Mouse (Mus musculus) MEL (cell line): ENCODE measurements around the gene Lct. TPM values are rescaled to one million over a fixed set of nuclear protein-coding genes. Genes with fewer than 3 reads are reported as not detected.

Source experiments
- BHLHE40 ChIP-seq: IDR thresholded peaks from 2 replicates; pipeline ENCODE4 v1.6.1; 2012; ENCODE audit warnings: low read depth, mild to moderate bottlenecking, inconsistent platforms, low read length, improper control_type of control experiment, borderline replicate concordance
- CHD1 ChIP-seq: IDR thresholded peaks from 2 replicates; pipeline ENCODE4 v1.6.1; 2012; ENCODE audit warnings: low read depth, mild to moderate bottlenecking, inconsistent platforms, low read length, improper control_type of control experiment
- CHD2 ChIP-seq: IDR thresholded peaks from 2 replicates; pipeline ENCODE4 v1.6.1; 2011; ENCODE audit warnings: low read length, improper control_type of control experiment
- E2F4 ChIP-seq: IDR thresholded peaks from 2 replicates; pipeline ENCODE4 v1.6.1; 2011; ENCODE audit warnings: low read depth, low read length, improper control_type of control experiment, borderline replicate concordance
- ELF1 ChIP-seq: IDR thresholded peaks from 2 replicates; pipeline ENCODE4 v1.6.1; 2014; ENCODE audit warnings: low read depth, mild to moderate bottlenecking, inconsistent platforms, low read length, improper control_type of control experiment, moderate library complexity
- ETS1 ChIP-seq: IDR thresholded peaks from 2 replicates; pipeline ENCODE4 v1.6.1; 2012; ENCODE audit warnings: low read depth, mild to moderate bottlenecking, inconsistent platforms, low read length, improper control_type of control experiment, moderate library complexity
- GABPA ChIP-seq: IDR thresholded peaks from 2 replicates; pipeline ENCODE4 v1.6.1; 2012; ENCODE audit warnings: low read depth, mild to moderate bottlenecking, inconsistent platforms, low read length, improper control_type of control experiment, moderate library complexity
- HCFC1 ChIP-seq: IDR thresholded peaks from 2 replicates; pipeline ENCODE4 v1.6.1; 2012; ENCODE audit warnings: low read depth, mild to moderate bottlenecking, inconsistent platforms, low read length, improper control_type of control experiment, moderate library complexity
- MAX ChIP-seq: IDR thresholded peaks from 2 replicates; pipeline ENCODE4 v1.6.1; 2011; ENCODE audit warnings: low read length, improper control_type of control experiment
- MEF2A ChIP-seq: IDR thresholded peaks from 2 replicates; pipeline ENCODE4 v1.6.1; 2014; ENCODE audit warnings: low read depth, mild to moderate bottlenecking, inconsistent platforms, low read length, improper control_type of control experiment; ENCODE audit not compliant: poor library complexity, insufficient replicate concordance, severe bottlenecking; ENCODE audit errors: extremely low read depth
- MXI1 ChIP-seq: IDR thresholded peaks from 2 replicates; pipeline ENCODE4 v1.6.1; 2011; ENCODE audit warnings: mild to moderate bottlenecking, low read depth, low read length, improper control_type of control experiment
- MYB ChIP-seq: IDR thresholded peaks from 2 replicates; pipeline ENCODE4 v1.6.1; 2011; ENCODE audit warnings: mild to moderate bottlenecking, low read depth, low read length, improper control_type of control experiment
- MYC ChIP-seq: IDR thresholded peaks from 2 replicates; pipeline ENCODE4 v1.6.1; 2011; ENCODE audit warnings: low read depth, mild to moderate bottlenecking, low read length, improper control_type of control experiment, moderate library complexity
- NELFE ChIP-seq: IDR thresholded peaks from 2 replicates; pipeline ENCODE4 v1.6.1; 2011; ENCODE audit warnings: low read depth, low read length, improper control_type of control experiment
- NRF1 ChIP-seq: IDR thresholded peaks from 2 replicates; pipeline ENCODE4 v1.6.1; 2014; ENCODE audit warnings: low read depth, mild to moderate bottlenecking, inconsistent platforms, low read length, improper control_type of control experiment, moderate library complexity; ENCODE audit not compliant: poor library complexity, insufficient read depth, severe bottlenecking
- POLR2A ChIP-seq, 2 experiments: IDR thresholded peaks; 2 replicates each; pipeline ENCODE4 v1.6.1; 2011 to 2012; ENCODE audit warnings: low read length in 2 of 2, mild to moderate bottlenecking in 2 of 2, control low read depth in 1 of 2, improper control_type of control experiment in 1 of 2, low read depth in 1 of 2, moderate library complexity in 1 of 2; ENCODE audit not compliant: control insufficient read depth in 1 of 2, insufficient read depth in 1 of 2, poor library complexity in 1 of 2
- POLR2AphosphoS2 ChIP-seq: IDR thresholded peaks from 2 replicates; pipeline ENCODE4 v1.6.1; 2011; ENCODE audit warnings: low read length, improper control_type of control experiment
- RAD21 ChIP-seq: IDR thresholded peaks from 2 replicates; pipeline ENCODE4 v1.6.1; 2011; ENCODE audit warnings: mild to moderate bottlenecking, low read depth, low read length, improper control_type of control experiment
- RCOR1 ChIP-seq: IDR thresholded peaks from 2 replicates; pipeline ENCODE4 v1.6.1; 2012; ENCODE audit warnings: low read depth, mild to moderate bottlenecking, inconsistent platforms, low read length, improper control_type of control experiment
- TAL1 ChIP-seq: IDR thresholded peaks from 2 replicates; pipeline ENCODE4 v1.6.1; 2012; ENCODE audit warnings: mild to moderate bottlenecking, inconsistent platforms, low read length, moderate library complexity, mixed read lengths
- UBTF ChIP-seq: IDR thresholded peaks from 2 replicates; pipeline ENCODE4 v1.6.1; 2012; ENCODE audit warnings: low read depth, mild to moderate bottlenecking, inconsistent platforms, low read length, improper control_type of control experiment, moderate library complexity, borderline replicate concordance; ENCODE audit not compliant: insufficient read depth
- USF2 ChIP-seq, 2 experiments: IDR thresholded peaks; 2 replicates each; pipeline ENCODE4 v1.6.1; 2011 to 2012; ENCODE audit warnings: improper control_type of control experiment in 2 of 2, low read length in 2 of 2, borderline replicate concordance in 1 of 2, inconsistent platforms in 1 of 2, low read depth in 1 of 2, mild to moderate bottlenecking in 1 of 2; ENCODE audit not compliant: insufficient read depth in 1 of 2
- ZC3H11A ChIP-seq: IDR thresholded peaks from 2 replicates; pipeline ENCODE4 v1.6.1; 2012; ENCODE audit warnings: low read depth, mild to moderate bottlenecking, inconsistent platforms, low read length, improper control_type of control experiment
- ZMIZ1 ChIP-seq: IDR thresholded peaks from 2 replicates; pipeline ENCODE4 v1.6.1; 2012; ENCODE audit warnings: low read depth, mild to moderate bottlenecking, inconsistent platforms, low read length, improper control_type of control experiment, moderate library complexity
- ZNF384 ChIP-seq: IDR thresholded peaks from 2 replicates; pipeline ENCODE4 v1.6.1; 2012; ENCODE audit warnings: low read depth, mild to moderate bottlenecking, inconsistent platforms, low read length, improper control_type of control experiment
- polyA plus RNA-seq, 2 experiments: library from polyadenylated mRNA; stranded (reverse) in 1 of 2; unstranded in 1 of 2; fragments of >175 nt in 1 of 2; fragments of >200 nt in 1 of 2; gene quantifications; 2 replicates each; pipeline versions ENCODE4 v1.2.1 to v1.2.4; 2012; ENCODE audit warnings: low replicate concordance in 2 of 2, low read depth in 1 of 2; ENCODE audit not compliant: insufficient read length in 2 of 2, insufficient read depth in 1 of 2, missing spikeins in 1 of 2
- total RNA-seq: library from RNA; depleted of rRNA; stranded (reverse); fragments of 300-350 nt; gene quantifications from 2 replicates; pipeline ENCODE4 v1.2.3, GENCODE M21; 2012

Gene Lct
- total and polyA plus RNA-seq, 3 experiments, result under 0.01 to 0.06 TPM; not detected in 1

DNA sequence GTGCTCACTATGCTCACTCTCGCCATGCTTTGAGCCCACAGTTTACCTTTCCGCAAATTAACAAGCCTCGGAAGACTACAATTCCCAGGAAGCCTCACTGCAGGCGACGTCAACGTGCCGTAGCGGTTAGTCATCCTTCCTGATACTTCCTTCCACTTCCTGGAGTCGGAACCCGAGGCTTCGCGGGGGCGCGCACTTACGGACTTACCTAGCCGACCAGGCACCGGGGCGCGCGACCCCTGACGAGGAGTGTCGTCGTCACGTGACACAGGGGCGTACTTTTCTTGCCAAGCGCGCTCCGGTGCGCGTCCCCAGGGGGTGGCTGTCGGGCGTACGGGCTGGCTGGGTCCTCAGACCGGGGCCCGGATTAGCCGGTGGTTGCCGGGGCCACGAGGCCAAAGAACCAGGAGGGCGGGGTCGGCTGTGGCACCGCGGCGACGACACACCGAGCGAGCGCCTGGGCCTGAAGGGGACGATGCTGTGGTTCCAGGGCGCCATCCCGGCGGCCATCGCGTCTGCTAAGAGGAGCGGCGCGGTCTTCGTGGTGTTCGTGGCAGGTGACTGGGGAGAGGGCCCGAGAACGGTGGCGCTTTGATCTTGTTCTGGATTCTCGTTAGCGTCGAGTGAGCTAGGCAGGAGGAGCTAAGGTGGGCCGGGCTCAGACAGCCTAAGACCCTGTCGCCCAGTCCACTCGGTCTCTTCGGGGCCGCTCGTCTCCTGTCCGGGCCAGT is 84.0 kb downstream of the Lct start (continued):
- 0 out of 2 replicates have a peak, but pooled peaks have one; percentile 15 for TF ChIP-seq NRF1
- peak; percentile 93 for TF ChIP-seq MXI1
- TF ChIP-seq E2F4, result no peak
- TF ChIP-seq RAD21, result no peak
- TF ChIP-seq ETS1, result peak; percentile 82
- TF ChIP-seq ZMIZ1, result peak; percentile 69
- TF ChIP-seq POLR2A (IDR thresholded peaks at IDR 0.05; ENCODE audit: control insufficient read depth in 1 of 2, insufficient read depth in 1 of 2, low read depth in 1 of 2, low read length in 2 of 2, poor library complexity in 1 of 2), result peak; percentile 73 to 76; a peak in 3 of 4 replicates
- TF ChIP-seq CHD1, result no peak
- TF ChIP-seq UBTF, result no peak
- peak; percentile 73; the same call in 1 of the 2 replicates for TF ChIP-seq MYB
- TF ChIP-seq GABPA, result no peak
- no peak for TF ChIP-seq RCOR1
- TF ChIP-seq BHLHE40, result peak; percentile 81; the same call in 1 of the 2 replicates
- peak; percentile 70 for TF ChIP-seq NELFE
- TF ChIP-seq ZNF384, result no peak
- TF ChIP-seq CHD2, result no peak
- peak; percentile 88; the same call in 1 of the 2 replicates for TF ChIP-seq MAX
- peak; percentile 69 to 87; a peak in 3 of 4 replicates for TF ChIP-seq USF2 (IDR thresholded peaks at IDR 0.05; ENCODE audit: borderline replicate concordance in 1 of 2, insufficient read depth in 1 of 2, low read depth in 1 of 2, low read length in 2 of 2)
- TF ChIP-seq ELF1, result peak; percentile 99
- no peak for TF ChIP-seq MEF2A
- TF ChIP-seq ZC3H11A, result no peak
- peak; percentile 100 for TF ChIP-seq HCFC1
- TF ChIP-seq MYC, result peak; percentile 86
- peak; percentile 81 for TF ChIP-seq POLR2AphosphoS2
- TF ChIP-seq TAL1, result no peak
